Mouse (Mus musculus): ENCODE measurements around the gene Tfap4. TPM values are rescaled to one million over a fixed set of nuclear protein-coding genes. Genes with fewer than 3 reads are reported as not detected.

Tfap4 gene
- total RNA-seq, 2 experiments from 2014 or later, result 3.2 to 4.5 TPM

DNA sequence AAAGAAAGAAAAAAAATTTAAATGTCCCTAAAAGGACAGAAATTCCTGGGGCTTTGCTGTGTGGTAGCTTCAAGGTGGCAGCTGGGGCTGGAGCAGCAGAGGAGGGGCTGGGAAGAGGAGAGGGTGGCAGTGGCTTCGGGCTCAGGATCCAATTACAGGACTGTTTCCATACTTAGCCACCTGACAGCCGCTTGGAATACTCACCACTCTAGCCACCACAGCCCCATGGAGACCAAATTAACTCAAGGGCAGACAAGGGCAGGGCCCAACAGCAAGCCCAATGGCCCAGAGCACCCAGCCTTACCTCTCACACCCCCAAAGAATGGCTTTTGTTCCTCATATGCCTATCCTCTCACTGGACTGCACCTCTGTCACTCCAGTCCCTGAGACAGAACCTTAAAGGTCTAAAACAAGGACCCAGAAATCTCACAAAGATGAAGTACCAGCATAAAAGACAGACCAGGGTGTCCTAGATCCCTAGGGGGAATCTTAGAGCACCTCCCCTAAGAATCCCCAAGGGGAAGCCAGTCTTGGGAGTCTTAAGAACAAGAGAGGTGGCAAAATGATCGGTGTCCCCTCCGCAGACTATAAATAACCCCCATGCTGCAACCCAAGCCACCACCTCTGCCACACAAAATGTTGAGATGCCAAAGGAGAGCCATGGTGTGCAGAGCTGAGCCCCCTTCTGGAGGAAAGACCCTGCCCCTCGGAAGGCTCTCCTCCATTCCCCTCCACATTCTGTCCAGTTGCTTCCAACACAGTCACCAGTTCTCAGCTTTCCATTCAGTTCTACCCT lies 37.7 kb downstream of the Tfap4 start:
- DNase-seq (ENCODE audit: low spot score in 2 of 2), result no peak

DNA sequence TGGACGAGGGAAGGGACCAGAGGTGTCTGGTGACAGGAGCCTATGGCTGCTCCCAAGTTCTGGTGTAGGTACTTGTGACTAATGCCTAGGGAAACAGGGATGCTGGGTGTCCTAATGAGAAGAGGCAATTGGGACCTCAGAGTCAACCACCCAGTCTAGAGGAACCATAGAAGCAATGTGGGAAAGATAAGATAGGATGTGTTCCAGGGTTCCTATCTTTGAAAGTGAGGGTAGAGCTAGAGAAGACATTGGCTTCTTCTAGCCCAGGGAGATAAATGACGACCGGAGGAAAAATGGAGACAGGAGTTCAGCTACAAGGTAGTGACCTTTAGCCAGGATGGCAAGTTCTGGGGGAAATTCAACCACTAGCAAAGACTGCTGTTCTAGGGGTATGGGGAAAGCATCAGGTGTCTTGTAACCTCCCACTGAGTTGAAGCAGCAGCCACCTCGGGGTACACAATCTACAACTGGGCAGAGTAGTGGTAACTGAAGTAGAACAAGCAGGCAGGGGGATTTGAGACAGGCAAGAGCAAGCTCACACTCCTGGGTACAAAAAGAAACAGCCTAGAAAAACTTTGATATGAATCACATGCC lies 38.5 kb downstream of the Tfap4 start:
- no peak for DNase-seq (ENCODE audit: low spot score in 2 of 2)

DNA sequence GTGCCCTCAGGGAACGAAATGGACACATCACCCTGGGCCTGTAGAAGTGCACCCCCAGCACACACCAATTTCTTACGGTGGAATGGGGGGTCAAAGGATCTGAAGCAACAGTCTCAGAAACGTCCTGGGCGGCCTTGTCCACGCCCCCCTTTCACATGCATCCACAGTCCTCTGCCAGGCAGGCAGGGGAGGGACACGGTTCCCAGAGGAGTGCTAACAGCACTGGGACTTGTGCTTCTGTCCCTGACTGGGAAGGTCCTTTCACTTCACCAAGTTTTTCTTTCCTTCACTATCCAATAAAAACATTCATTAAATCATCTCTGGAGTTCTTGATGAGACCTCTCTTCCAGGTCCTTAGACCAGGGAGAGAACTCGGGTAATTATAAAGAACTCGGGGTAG lies 39.0 kb downstream of the Tfap4 start:
- DNase-seq (ENCODE audit: low spot score in 2 of 2), result no peak

DNA sequence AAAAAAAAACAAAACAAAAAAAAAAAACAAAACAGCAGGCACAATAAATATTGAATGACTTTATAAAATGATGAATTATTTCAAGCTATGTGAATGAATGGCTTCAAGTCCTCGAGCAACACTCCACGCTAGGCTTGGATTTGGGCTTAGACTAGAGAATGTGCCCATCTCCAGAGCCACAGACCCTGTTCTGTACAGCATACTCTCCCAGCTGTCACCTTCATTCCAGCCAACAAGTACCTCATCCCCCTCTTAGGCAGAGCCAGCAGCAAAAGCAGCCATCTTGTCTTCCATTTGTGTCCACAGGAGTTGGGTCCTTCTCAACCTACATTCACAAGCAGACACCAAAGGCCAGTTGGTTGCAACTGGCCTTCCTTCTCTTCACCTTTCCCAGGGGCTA lies 39.8 kb downstream of the Tfap4 start:
- no peak for DNase-seq (ENCODE audit: low spot score in 2 of 2)

DNA sequence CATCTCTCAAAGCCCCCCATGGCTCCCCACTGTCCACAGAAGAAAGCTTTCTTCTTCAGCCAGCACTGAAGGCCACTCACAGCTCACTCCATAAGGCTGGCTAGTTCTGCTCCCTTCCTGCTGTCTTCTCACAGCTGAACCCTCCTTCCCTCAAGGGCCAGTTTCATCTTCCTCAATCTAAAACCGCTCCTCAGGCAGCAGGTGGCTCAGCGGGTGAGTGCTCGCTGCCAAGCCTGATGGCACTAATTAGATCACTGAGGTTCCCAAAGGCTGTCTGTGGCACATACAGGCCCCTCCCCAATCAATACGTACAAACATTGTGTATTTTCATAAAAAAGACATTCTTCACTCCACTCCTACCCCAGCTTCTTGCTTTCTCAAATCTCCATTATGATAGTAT lies 40.5 kb downstream of the Tfap4 start:
- no peak for DNase-seq (ENCODE audit: low spot score in 2 of 2)

DNA sequence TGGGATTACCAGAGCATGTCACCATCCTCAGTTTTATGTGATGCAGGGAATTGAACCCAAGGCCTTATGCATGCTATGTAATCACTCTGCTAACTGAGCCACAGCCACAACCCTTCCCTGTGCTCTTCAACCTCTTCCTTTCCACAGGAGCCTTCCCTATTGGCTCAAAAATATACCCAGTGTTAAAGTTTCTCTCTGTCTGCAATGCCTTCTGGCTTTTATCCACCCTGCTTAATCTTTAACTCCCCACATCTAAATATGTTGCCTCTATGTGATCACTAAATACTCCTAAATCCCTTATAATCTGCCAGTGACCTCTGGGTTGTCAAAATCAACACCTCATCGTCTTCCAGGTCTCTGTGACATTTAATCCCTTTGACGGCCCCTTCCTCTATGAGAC lies 41.7 kb downstream of the Tfap4 start:
- DNase-seq (ENCODE audit: low spot score in 2 of 2), result no peak

DNA sequence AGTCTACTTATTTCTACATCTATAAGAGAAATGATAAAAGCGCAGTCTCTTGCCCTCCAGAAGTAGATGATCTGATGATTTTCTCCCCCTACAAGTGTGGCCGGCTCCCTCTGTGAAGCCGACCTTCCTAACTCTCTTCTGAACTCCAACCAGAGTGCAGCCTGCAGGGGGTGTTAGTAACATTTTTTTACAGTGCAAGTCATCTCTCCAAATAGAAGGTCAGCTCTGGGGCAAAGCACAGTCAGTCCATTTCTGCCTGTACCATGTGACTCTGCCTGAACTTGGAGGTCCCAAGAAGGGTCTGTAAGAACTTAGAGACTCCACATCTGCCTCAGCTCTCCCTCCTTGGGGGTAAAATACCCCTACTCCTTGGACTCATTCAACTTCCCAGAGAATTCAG lies 45.3 kb downstream of the Tfap4 start:
- DNase-seq (ENCODE audit: low spot score in 2 of 2), result no peak

DNA sequence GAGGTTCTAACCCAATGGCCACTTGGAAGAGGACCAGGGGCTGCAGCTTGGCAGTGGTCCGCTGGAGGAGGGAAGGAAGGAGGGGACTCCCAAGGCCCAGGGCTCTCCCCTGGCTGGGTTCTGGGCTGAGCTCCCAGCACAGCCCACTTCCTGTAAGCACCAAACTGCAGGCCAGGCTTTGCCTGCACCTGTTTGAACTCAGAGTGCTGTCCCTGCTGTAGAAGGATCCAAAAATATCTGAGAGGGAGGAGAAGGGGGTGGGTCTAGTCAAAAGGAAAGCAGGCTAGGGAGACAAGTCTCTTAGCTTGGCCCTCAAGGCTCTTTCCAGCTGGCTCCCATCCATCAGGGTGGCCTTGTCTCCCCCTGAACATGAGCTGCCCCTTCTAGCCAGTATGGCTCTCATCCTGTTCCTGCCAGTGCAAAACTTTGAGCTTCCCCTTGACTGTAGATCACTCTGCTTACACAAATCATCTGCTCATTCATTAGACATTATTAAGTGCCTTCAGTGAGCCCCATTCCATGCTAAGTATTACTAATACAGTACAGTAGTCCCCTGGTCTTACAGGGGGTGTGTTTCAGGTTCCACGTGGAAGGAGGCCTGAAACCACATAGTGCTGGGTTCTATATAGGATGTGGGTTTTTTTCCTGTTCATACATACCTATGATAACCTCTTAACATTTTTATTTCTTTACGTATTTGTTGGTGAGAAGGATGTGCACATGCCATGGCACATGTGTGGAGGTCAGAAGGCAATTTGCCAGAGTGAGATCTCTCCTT lies 46.8 kb downstream of the Tfap4 start:
- DNase-seq (ENCODE audit: low spot score in 2 of 2), result peak; percentile 17 to 49

DNA sequence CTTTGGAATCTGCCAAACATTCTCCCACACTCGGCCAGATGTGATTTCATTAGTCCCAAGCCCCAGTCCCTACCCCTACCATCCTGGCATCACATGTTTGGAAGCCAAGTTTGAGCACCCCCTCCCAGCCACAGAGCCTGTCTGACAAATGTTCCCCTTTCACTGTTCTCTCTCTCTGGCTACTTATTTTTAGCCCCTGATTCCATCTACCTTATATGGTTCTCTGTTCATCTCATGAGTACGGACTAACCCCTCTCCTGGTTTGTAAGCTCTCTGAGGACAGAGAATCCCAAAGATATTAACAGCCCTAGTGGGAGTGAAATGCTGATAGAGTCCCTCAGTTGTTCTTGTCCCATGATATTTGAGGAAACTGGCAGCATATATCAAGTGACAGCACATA lies 48.3 kb downstream of the Tfap4 start:
- DNase-seq (ENCODE audit: low spot score in 2 of 2), result peak; percentile 24 to 59

DNA sequence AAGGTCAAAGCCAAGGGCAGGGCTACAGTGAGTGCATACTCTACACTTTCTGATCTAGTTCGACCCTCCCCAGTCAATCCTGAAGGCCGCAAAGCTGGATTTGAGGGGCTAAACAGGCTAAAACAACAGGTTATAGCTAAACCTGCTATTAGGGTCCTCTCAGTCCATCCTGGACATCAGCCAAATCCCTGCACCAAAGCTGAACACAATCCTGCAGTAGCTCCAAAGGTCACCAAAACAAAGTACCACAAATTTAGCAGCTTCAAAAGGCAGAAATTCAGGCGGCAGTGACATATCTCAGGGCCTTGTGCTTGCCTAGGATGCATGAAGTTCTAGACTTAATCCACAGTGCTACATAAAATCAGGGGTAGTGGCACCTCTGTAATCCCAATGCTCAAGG lies 53.5 kb downstream of the Tfap4 start:
- DNase-seq (ENCODE audit: low spot score in 2 of 2), result no peak

DNA sequence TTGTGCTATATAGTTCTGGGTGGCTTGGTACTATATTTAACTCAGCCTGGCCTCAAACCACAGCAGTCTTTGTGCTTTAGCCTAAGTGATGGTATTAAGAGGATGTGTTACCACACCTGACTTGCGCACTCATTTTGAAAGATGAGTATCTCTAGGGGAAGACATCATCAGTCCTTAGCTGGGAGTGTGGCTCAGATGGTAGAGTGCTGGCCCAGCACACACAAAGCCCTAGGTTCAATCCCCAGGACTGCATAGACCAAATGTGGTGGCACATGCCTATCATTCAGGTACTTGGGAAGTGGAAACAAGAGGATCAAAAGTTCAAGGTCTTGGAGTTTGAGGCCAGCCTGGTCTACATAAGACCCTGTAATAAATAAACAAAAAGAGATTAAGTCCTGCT lies 56.2 kb downstream of the Tfap4 start:
- no peak for DNase-seq (ENCODE audit: low spot score in 2 of 2)

DNA sequence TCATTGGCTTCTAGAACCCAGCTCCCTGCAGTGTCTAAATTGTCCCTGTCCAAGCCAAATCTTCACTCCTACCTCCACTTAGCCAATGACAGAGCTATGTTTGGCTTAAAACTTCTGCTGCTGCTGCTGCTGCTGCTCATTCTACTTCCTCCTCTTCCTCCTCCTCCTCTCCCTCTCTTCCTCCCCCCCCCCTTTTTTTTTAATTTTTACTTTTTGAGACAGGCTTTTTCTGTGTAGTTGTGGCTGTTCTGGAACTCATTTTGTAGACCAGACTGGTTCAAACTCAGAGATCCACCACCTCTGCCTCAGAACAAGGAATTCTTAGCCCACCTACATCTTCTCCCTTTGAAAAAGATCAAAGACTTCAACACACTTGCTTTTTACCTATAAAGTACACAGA lies 57.1 kb downstream of the Tfap4 start:
- no peak for DNase-seq (ENCODE audit: low spot score in 2 of 2)

DNA sequence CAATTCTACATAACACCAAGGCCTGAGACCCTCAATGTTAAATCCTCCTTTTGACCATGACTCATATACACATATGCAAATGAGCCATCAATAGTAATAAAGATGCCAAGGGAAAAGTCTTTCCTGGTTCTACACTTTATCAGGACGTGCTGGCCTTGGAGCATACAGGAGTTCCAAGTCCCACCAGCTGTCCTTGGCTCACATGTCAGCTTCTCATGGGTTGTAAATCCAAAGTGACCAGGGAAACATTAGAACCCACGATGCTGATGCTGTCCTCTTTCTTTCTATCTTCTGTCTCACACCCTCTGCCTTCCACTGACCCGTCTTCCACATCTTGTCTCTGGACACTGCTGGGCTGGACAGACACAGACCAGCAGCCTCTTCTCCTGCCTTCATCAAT lies 58.0 kb downstream of the Tfap4 start:
- no peak for DNase-seq (ENCODE audit: low spot score in 2 of 2)

DNA sequence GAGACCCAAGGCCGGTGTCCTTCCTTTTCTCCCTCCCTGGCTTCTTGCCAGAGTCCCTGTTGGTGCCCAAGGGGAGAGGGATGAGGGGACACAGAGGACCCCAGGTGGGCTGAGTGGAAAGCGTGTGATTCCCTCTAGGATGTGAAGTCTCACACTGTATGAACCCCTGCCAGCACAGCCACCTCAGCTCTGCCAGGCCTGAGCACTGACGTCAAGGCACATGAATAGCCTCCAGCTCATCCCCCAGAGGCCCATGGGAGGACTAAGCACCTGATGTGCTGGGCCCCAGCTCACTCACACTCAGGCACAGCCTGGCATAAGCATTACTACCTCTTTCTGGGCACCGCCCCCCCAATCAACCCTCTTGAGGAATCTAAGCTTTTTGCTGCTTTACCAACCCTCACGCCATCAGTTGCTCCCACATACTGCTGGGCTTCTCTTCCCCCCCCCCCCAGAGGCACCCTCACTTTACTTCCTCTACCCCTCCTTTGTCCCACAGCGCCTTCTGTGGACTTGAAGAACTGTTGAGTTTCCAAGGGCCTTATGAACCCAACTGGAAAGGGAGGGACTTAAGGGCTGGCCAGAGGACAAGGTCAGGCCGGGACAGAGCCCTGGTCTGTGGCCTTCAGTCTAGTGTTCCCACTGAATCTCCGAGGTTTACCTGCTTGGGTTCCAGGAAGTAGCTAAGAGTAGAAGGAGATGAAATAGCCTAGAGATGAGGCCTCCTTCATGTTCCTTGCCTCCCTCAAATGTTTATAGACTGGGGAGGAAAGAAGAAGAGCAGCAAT lies 58.9 kb downstream of the Tfap4 start:
- no peak for DNase-seq (ENCODE audit: low spot score in 2 of 2)

DNA sequence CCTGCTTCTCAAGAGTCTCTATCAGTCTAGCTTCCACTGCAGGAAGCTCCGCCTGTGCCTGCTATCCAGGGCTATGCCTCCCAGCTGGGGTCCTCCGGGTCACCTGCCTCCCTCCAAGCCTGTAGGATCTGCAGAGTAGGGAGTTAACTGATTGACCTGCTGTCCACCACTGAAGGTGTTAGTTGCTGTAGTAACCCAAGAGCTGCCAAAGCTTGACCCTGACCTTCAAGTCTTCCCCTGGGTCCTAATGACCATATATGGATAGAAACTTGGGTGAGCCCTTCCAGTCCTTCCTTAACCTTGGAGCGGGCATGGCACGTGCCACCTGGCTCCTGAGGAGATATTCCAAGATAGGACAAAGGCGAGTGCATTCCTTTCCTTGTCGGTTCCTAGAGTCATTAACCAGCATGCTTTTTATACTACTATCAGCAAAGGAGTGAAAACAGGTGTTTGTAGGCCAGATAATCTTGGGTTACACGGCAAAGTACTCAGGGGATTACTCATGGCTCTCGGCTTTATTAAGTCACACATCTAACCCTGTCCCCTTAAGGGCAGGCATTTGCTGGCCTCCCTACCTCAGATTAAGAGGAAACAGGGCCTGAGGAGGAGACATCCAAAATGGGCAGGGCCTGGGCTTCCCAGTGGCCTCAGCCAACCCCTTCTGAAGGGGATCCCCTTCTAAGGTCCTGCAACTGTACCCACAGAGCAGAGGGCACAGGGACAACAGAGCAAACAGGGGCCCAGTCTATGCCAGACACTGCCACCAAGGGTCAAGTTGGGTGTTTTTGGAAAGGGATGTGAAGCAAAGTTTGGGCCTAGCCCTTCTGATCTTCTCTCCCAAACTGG lies 61.7 kb downstream of the Tfap4 start:
- DNase-seq (ENCODE audit: low spot score in 2 of 2), result no peak

DNA sequence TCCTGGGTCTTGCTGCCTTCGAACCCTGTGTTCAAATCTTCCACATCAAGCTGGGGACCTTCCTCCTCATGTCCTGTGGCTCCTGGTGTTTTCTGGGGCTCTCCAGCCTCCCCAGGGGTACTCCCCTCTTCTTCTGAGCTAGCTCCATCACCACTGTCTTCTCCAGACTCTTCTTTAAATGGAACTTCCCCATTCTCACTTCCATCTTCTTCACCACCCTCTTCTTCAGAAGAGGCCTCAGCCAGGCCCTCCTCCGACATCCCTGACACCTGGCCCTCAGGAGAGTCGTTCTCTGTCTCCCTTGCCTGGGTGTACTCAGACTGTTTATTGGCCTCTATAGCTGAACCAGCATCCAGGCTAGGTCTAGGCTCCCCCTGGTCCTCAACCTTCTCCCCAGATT lies 63.2 kb downstream of the Tfap4 start:
- DNase-seq (ENCODE audit: low spot score in 2 of 2), result no peak

DNA sequence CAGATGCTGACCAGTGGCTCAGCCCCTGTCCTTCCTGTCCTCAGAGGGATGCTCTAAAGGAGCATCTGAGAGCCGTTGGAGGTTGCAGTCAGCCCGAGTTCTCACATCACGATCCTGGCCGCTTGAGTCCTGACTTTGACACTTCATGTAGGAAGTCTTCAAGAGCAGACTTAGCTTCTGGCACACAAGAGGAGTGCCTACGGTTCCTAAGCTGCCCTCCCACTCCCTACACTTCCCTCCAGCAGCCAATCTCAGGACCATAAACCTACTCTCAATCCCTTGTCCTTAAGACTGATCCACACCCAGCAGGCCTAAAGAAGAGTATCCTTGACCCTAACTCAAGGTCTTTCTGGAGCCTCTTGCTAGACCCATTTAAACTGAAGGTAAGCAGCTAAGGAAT lies 63.8 kb downstream of the Tfap4 start:
- DNase-seq (ENCODE audit: low spot score in 2 of 2), result peak in 1 of 2 experiments; percentile 41
